Mouse (Mus musculus) liver, embryonic 13.5 days (tissue): ENCODE measurements around the gene Cntnap2. TPM values are rescaled to one million over a fixed set of nuclear protein-coding genes. Genes with fewer than 3 reads are reported as not detected.

Source experiments
- ATAC-seq: fragments of 200-750 bp; cut with Nextera tagmentation; 2 replicates; pipeline ENCODE4 v1.8.0; 2017; ENCODE audit warnings: low read depth, mild to moderate bottlenecking, moderate number of reproducible peaks, moderate library complexity
- DNase-seq: peaks from one replicate; pipeline ENCODE4 v3.0.0; 2022
- H3K27ac ChIP-seq: fragments of 300-500 bp; sonication (generic); 2 replicates; pipeline ENCODE4 v1.5.1; 2015; ENCODE audit warnings: moderate library complexity, mild to moderate bottlenecking, inconsistent platforms
- H3K27me3 ChIP-seq: fragments of 300-500 bp; sonication (generic); 2 replicates; pipeline ENCODE4 v1.6.1; 2015; ENCODE audit warnings: mild to moderate bottlenecking, inconsistent platforms
- H3K36me3 ChIP-seq: fragments of 300-500 bp; sonication (generic); 2 replicates; pipeline ENCODE4 v1.6.1; 2015; ENCODE audit warnings: mild to moderate bottlenecking, inconsistent platforms
- H3K4me1 ChIP-seq: fragments of 300-500 bp; sonication (generic); replicated peaks from 2 replicates; pipeline ENCODE4 v1.6.1; 2015; ENCODE audit warnings: inconsistent platforms
- H3K4me2 ChIP-seq: fragments of 300-500 bp; sonication (generic); 2 replicates; pipeline ENCODE4 v1.6.1; 2015; ENCODE audit warnings: inconsistent platforms, mild to moderate bottlenecking, moderate library complexity
- H3K4me3 ChIP-seq: fragments of 300-500 bp; sonication (generic); replicated peaks from 2 replicates; pipeline ENCODE4 v1.5.1; 2015; ENCODE audit warnings: mild to moderate bottlenecking, inconsistent platforms
- H3K9ac ChIP-seq: fragments of 300-500 bp; sonication (generic); 2 replicates; pipeline ENCODE4 v1.6.1; 2015; ENCODE audit warnings: mild to moderate bottlenecking, inconsistent platforms
- H3K9me3 ChIP-seq: fragments of 300-500 bp; sonication (generic); replicated peaks from 2 replicates; pipeline ENCODE4 v1.6.1; 2016; ENCODE audit warnings: inconsistent platforms
- WGBS: fragments of 180-500 bp; shearing (Covaris S2); methylation state at CpG from one replicate; pipeline ENCODE4 v1.1.7; 2015; ENCODE audit not compliant: insufficient replicate concordance; 5-methylcytosine and 5-hydroxymethylcytosine counted together
- polyA plus RNA-seq: library from polyadenylated mRNA; unstranded; fragments of >200 nt; fragmentation: Nextera tagmentation; extraction: Ambion mirVana; gene quantifications from 2 replicates; pipeline ENCODE4 v1.2.1, GENCODE M21; 2015

The Cntnap2 gene
- polyA plus RNA-seq, 1 experiment from 2014 or later = 0.78 TPM

DNA sequence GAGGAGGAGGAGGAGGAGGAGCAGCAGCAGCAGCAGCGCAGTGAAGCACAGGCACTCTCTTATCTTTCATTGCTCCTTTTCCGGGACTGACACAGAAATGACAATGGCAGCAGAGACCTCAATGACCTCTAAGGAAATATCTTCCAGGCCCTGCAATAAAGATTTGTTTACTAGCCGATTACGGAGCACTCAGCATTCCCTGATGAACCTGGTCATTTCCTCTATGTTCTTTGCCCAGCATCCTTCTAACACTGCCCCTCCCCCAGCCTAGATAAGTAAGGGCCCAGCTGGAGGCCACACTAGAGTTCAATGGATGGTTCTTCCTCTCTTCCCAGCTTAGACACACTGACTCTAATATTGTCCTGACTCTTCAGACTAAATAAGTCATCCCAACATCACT lies 2270.1 kb downstream of the Cntnap2 start:
- no peak for ATAC-seq
- H3K27me3 ChIP-seq = no peaks in the 10 kb centered on the region
- H3K9ac ChIP-seq = no peak overlapping the region
- H3K4me3 ChIP-seq = no peak overlapping the region
- H3K9me3 ChIP-seq = no peaks in the 10 kb centered on the region
- H3K36me3 ChIP-seq = no peaks in the 10 kb centered on the region
- no peak for DNase-seq
- WGBS = 8% methylated on average over 4 of the region's 4 CpGs
- H3K4me1 ChIP-seq = no peaks in the 10 kb centered on the region
- H3K4me2 ChIP-seq = no peak overlapping the region
- H3K27ac ChIP-seq = no peak overlapping the region

GRCm38 (mm10) chr6:47333016-47333415 lies 2273.9 kb downstream of the Cntnap2 start:
- Histone ChIP-seq H3K27me3 (no peaks in the 10 kb centered on the region), H3K4me3 (no peak overlapping the region), H3K36me3 (no peaks in the 10 kb centered on the region), H3K4me2 (no peak overlapping the region), H3K9me3 (no peaks in the 10 kb centered on the region), H3K4me1 (0 out of 2 replicates have a peak, but pooled peaks cover 3% of the 10 kb centered on the region), H3K27ac (no peak overlapping the region), H3K9ac (no peak overlapping the region)
- no peak for DNase-seq
- no peak for ATAC-seq
- whole genome bisulfite sequencing = 47% methylated on average over 4 of the region's 4 CpGs

GRCm38 (mm10) chr6:47334377-47334776 lies 2275.2 kb downstream of the Cntnap2 start:
- Histone ChIP-seq H3K9ac (no peak overlapping the region), H3K27me3 (no peaks in the 10 kb centered on the region), H3K4me1 (0 out of 2 replicates have a peak, but pooled peaks cover 3% of the 10 kb centered on the region), H3K27ac (no peak overlapping the region), H3K36me3 (no peaks in the 10 kb centered on the region), H3K9me3 (no peaks in the 10 kb centered on the region), H3K4me2 (no peak overlapping the region), H3K4me3 (no peak overlapping the region)
- WGBS = 66% methylated on average over 2 of the region's 2 CpGs
- no peak for ATAC-seq
- DNase-seq = no peak

- Histone ChIP-seq H3K9me3 (no peaks in the 10 kb centered on the region), H3K27ac (no peak overlapping the region), H3K4me2 (no peak overlapping the region), H3K4me1 (0 out of 2 replicates have a peak, but pooled peaks cover 3% of the 10 kb centered on the region), H3K27me3 (no peaks in the 10 kb centered on the region), H3K4me3 (no peak overlapping the region), H3K9ac (no peak overlapping the region), H3K36me3 (no peaks in the 10 kb centered on the region)
- no peak for ATAC-seq
- 49% methylated on average over 4 of the region's 4 CpGs for WGBS
- DNase-seq = no peak
These were observed 2278.1 kb downstream of the Cntnap2 start for GRCm38 (mm10) chr6:47337300-47337699.

- H3K9me3 ChIP-seq = no peaks in the 10 kb centered on the region
- H3K4me3 ChIP-seq = no peak overlapping the region
- 40% methylated on average over 6 of the region's 6 CpGs for WGBS
- no peaks in the 10 kb centered on the region for H3K27me3 ChIP-seq
- H3K36me3 ChIP-seq = no peaks in the 10 kb centered on the region
- H3K27ac ChIP-seq = no peak overlapping the region
- H3K4me1 ChIP-seq = 0 out of 2 replicates have a peak, but pooled peaks cover 3% of the 10 kb centered on the region
- no peak overlapping the region for H3K9ac ChIP-seq
- DNase-seq (no peak), ATAC-seq (no peak)
- no peak overlapping the region for H3K4me2 ChIP-seq
These were observed 2279.0 kb downstream of the Cntnap2 start for GRCm38 (mm10) chr6:47338113-47338512.

DNA sequence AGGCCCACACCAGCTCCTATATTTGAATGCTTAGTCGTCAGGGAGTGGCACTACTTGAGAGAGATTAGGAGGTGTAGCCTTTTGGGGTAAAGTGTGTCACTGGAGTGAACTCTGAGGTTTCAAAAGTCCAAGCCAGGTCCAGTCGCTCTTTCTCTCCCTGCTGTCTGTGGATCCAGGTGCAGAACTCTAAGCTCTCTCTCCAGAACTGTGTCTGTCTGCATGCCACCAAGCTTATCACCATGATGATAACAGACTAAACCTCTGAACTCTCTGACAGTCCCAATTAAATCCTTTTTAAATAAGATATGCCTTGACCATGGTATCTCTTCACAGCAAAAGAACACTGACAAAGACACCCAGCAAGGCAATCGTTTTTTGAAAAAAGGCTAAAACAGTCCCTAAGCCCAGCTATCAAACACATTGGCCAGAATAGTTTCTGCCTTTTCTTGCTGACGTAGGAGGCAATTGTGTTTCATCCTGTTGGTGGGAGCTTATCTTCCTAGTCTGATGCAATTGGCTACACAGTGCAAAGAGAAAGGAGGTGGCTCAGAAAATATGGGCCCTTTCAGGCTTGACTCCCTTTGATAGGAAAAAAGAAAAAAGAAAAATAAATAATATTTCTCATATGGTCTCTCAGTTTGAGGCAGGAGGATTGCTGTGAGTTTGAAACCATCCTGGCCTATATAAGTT lies 2281.8 kb downstream of the Cntnap2 start:
- no peak for DNase-seq
- WGBS = 38% methylated on average over 4 of the region's 4 CpGs
- no peak for ATAC-seq

GRCm38 (mm10) chr6:47341503-47341884 lies 2282.3 kb downstream of the Cntnap2 start:
- Histone ChIP-seq H3K4me2 (no peak overlapping the region), H3K36me3 (no peaks in the 10 kb centered on the region), H3K27me3 (no peaks in the 10 kb centered on the region), H3K27ac (no peak overlapping the region; the same call in 1 of the 2 replicates), H3K4me3 (no peak overlapping the region), H3K9me3 (no peaks in the 10 kb centered on the region), H3K9ac (no peak overlapping the region), H3K4me1 (0 out of 2 replicates have a peak, but pooled peaks cover 3% of the 10 kb centered on the region)
- WGBS = 65% methylated on average over 6 of the region's 6 CpGs
- ATAC-seq = no peak
- no peak for DNase-seq

More for the DNA sequence above, 2281.8 kb downstream of the Cntnap2 start:
- Histone ChIP-seq H3K4me2 (no peak overlapping the region), H3K27me3 (no peaks in the 10 kb centered on the region), H3K9me3 (no peaks in the 10 kb centered on the region), H3K4me3 (no peak overlapping the region), H3K27ac (no peak overlapping the region; the same call in 1 of the 2 replicates), H3K4me1 (0 out of 2 replicates have a peak, but pooled peaks cover 3% of the 10 kb centered on the region), H3K9ac (no peak overlapping the region), H3K36me3 (no peaks in the 10 kb centered on the region)

GRCm38 (mm10) chr6:47343245-47343644 lies 2284.1 kb downstream of the Cntnap2 start:
- 76% methylated on average over 1 of the region's 1 CpGs for WGBS
- H3K36me3 ChIP-seq = no peaks in the 10 kb centered on the region
- no peak for DNase-seq
- H3K9ac ChIP-seq = no peak overlapping the region
- H3K27me3 ChIP-seq = no peaks in the 10 kb centered on the region
- no peak for ATAC-seq
- H3K4me1 ChIP-seq = no peaks in the 10 kb centered on the region
- no peak overlapping the region for H3K4me2 ChIP-seq
- no peaks in the 10 kb centered on the region for H3K9me3 ChIP-seq
- H3K4me3 ChIP-seq = no peak overlapping the region
- no peak overlapping the region for H3K27ac ChIP-seq

GRCm38 (mm10) chr6:47344696-47345095 lies 2285.5 kb downstream of the Cntnap2 start:
- no peaks in the 10 kb centered on the region for H3K4me1 ChIP-seq
- DNase-seq (no peak), ATAC-seq (no peak)

DNA sequence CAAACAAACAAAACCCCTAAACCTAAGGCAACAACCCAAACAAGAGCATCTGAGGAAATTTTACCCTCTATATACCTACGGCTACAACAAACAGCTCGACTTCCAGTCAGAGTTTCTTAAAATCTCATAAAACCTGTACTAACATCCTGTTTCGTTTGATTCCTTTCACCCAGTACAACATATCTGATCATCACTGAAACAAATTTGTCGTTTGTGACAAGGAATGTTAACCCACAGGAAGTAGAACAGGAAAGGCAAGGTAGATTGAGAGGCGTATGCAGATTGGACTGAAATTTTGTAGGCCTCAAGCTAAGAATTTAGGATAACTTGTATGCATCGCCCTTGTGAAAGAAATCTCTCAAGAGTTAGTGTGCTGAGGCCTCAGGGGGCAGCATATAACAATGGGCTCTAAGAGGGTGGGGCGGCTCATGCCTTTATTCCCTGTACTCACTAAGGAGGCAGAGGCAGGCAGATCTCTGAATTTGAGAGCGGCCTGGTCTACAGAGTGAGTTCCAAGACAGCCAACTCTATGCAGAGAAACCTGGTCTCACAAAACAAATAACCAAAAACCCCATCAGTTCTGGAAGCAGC lies 2291.0 kb downstream of the Cntnap2 start:
- H3K4me3 ChIP-seq = no peak overlapping the region
- 53% methylated on average over 8 of the region's 8 CpGs for WGBS

More at GRCm38 (mm10) chr6:47344696-47345095, 2285.5 kb downstream of the Cntnap2 start:
- H3K9me3 ChIP-seq = no peaks in the 10 kb centered on the region
- no peaks in the 10 kb centered on the region for H3K36me3 ChIP-seq
- WGBS = 61% methylated on average over 3 of the region's 3 CpGs
- H3K9ac ChIP-seq = no peak overlapping the region
- H3K4me3 ChIP-seq = no peak overlapping the region
- H3K4me2 ChIP-seq = no peak overlapping the region
- H3K27ac ChIP-seq = no peak overlapping the region
- no peaks in the 10 kb centered on the region for H3K27me3 ChIP-seq

More for the DNA sequence above, 2291.0 kb downstream of the Cntnap2 start:
- Histone ChIP-seq H3K9me3 (no peaks in the 10 kb centered on the region), H3K4me1 (no peaks in the 10 kb centered on the region), H3K27ac (no peak overlapping the region), H3K4me2 (no peak overlapping the region), H3K9ac (no peak overlapping the region), H3K36me3 (no peaks in the 10 kb centered on the region), H3K27me3 (no peaks in the 10 kb centered on the region)
- DNase-seq (no peak), ATAC-seq (no peak)
